Mouse (Mus musculus) liver, embryonic 14.5 days (tissue): ENCODE measurements around the gene Celf5. TPM values are rescaled to one million over a fixed set of nuclear protein-coding genes. Genes with fewer than 3 reads are reported as not detected.

Experiments used
- ATAC-seq: fragments of 200-750 bp; cut with Nextera tagmentation; 2 replicates; pipeline ENCODE4 v1.8.0; 2017; ENCODE audit warnings: moderate number of reproducible peaks, mild to moderate bottlenecking, moderate library complexity; ENCODE audit not compliant: insufficient read depth
- DNase-seq, 3 experiments: peaks; one replicate each; pipeline ENCODE4 v3.0.0-alpha.2; 2012 to 2013; ENCODE audit warnings: low read depth in 3 of 3, low spot score in 3 of 3
- H3K27ac ChIP-seq: fragments of 300-500 bp; sonication (generic); 2 replicates; pipeline ENCODE4 v1.5.1; 2014; ENCODE audit warnings: moderate library complexity, mild to moderate bottlenecking, control low read depth, inconsistent platforms
- H3K27me3 ChIP-seq: fragments of 300-500 bp; sonication (generic); 2 replicates; pipeline ENCODE4 v1.6.1; 2014; ENCODE audit warnings: mild to moderate bottlenecking, low read length, moderate library complexity; ENCODE audit not compliant: control insufficient read depth, insufficient read depth
- H3K36me3 ChIP-seq: fragments of 300-500 bp; sonication (generic); replicated peaks from 2 replicates; pipeline ENCODE4 v1.6.1; 2014; ENCODE audit warnings: low read depth; ENCODE audit not compliant: control insufficient read depth, insufficient read depth
- H3K4me1 ChIP-seq, 2 experiments: fragments of 200-500 bp in 1 of 2; fragments of 300-500 bp in 1 of 2; sonication (generic) in 1 of 2; replicated peaks; 2 replicates each; pipeline ENCODE4 v1.6.1; 2012 to 2014; ENCODE audit warnings: antibody characterized with exemption in 1 of 2, inconsistent platforms in 1 of 2, low read length in 1 of 2; ENCODE audit not compliant: control insufficient read depth in 2 of 2, insufficient read depth in 2 of 2
- H3K4me2 ChIP-seq: fragments of 300-500 bp; sonication (generic); 2 replicates; pipeline ENCODE4 v1.6.1; 2014; ENCODE audit warnings: low read depth, mild to moderate bottlenecking, control low read depth, moderate library complexity
- H3K4me3 ChIP-seq, 2 experiments: fragments of 200-500 bp in 1 of 2; fragments of 300-500 bp in 1 of 2; sonication (generic) in 1 of 2; 2 replicates each; pipeline ENCODE4 v1.5.1; 2012 to 2014; ENCODE audit warnings: low read depth in 2 of 2, low read length in 2 of 2, mild to moderate bottlenecking in 2 of 2, control low read depth in 1 of 2, inconsistent platforms in 1 of 2, moderate library complexity in 1 of 2; ENCODE audit not compliant: insufficient read depth in 1 of 2
- H3K9ac ChIP-seq: fragments of 300-500 bp; sonication (generic); replicated peaks from 2 replicates; pipeline ENCODE4 v1.6.1; 2014; ENCODE audit warnings: mild to moderate bottlenecking, control low read depth, moderate library complexity
- H3K9me3 ChIP-seq: fragments of 300-500 bp; sonication (generic); 2 replicates; pipeline ENCODE4 v1.6.1; 2016; ENCODE audit warnings: low read length, mixed read lengths; ENCODE audit not compliant: control insufficient read depth
- CTCF ChIP-seq: IDR thresholded peaks from 2 replicates; pipeline ENCODE4 v1.5.1; 2016; ENCODE audit warnings: antibody characterized with exemption, low read depth, control low read depth
- EP300 ChIP-seq: IDR thresholded peaks from 2 replicates; pipeline ENCODE4 v1.6.1; 2016; ENCODE audit warnings: antibody characterized with exemption, low read depth
- WGBS: fragments of 180-500 bp; shearing (Covaris S2); extraction: QIAGEN DNeasy Blood & Tissue Kit; methylation state at CpG from one replicate; pipeline ENCODE4 v1.1.7; 2014; ENCODE audit not compliant: insufficient replicate concordance; 5-methylcytosine and 5-hydroxymethylcytosine counted together
- polyA plus RNA-seq, 2 experiments: library from polyadenylated mRNA; depleted of rRNA in 1 of 2; stranded (reverse) in 1 of 2; unstranded in 1 of 2; fragments of >200 nt; fragmentation: Nextera tagmentation in 1 of 2; extraction: Ambion mirVana in 1 of 2; gene quantifications; 2 replicates each; pipeline versions ENCODE4 v1.2.1 to v1.2.3; 2012 to 2014

Celf5 gene
- polyA plus RNA-seq, 2 experiments: 0.02 TPM; not detected in 1

DNA sequence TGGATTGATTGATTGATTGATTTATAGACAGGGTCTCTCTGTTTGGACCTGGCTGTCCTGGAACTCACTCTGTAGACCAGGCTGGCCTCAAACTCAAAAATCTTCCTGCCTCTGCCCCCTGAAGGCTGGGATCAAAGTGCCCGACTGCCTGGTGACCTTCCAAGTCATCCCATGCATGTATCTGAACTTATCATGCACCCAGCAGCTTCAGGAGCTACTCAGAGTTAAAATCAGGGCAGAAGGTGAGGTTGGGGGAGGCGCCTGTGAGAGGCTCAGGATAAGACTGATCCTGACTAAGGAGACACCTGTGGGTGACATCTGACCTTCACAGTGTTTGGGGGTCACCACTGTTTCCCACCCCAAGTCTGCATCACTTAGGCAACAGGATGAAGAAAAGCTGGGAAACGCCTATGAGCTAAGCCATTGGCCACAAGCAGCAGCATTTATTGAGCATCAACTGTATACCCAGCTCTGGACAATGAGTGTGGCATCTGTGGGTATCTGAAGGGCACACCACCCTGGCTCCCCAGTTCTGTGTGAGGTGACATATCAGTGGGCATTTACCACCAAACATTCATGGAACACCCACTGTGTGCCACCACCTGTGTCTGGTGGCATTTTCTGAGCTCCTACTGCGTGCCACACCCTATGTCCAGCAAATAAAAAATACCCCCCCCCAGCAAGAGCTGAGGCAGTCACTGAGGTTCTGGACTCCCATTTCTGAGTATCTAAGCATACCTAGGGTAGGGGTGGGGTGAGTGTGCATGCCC is 58.8 kb downstream of the Celf5 start:
- Histone ChIP-seq H3K36me3 (no peaks in the 10 kb centered on the region), H3K4me1 (0 out of 4 replicates have a peak, but pooled peaks cover 0 to 5% of the 10 kb centered on the region in 2 experiments), H3K4me2 (no peak overlapping the region), H3K4me3 (no peak overlapping the region), H3K27me3 (peaks cover 46% of the 10 kb centered on the region), H3K9ac (no peak overlapping the region), H3K9me3 (no peaks in the 10 kb centered on the region), H3K27ac (no peak overlapping the region)
- no peak for DNase-seq
- no peak for TF ChIP-seq EP300
- no peak for TF ChIP-seq CTCF
- WGBS: 41% methylated on average over 4 of the region's 4 CpGs
- no peak for ATAC-seq

DNA sequence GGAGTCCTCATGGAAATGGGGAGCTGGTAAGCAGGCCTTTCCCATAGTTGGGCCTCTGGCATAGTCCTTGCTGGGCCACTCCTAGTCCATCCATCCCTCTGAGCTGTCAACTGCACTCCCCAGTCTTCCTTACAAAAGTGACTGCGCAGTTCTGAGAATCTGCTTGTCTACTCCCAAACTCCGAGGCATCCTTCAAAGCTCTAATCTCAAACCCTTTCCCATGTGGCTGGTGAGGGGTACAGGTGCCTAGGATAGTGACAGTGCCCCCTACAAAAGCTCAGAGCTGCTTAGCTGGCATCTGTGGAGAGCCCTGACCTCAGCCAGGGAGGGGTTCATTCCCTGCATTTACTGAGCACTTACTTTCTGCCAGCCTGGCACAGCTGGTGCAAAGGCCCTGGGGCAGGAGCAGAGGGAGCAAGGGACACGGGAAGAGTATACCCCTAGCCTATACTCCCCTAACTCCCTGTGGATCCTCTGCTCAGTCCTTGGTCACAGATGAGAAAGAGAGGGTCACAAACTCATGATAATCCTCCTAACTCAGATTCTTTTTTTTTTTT is 59.8 kb downstream of the Celf5 start:
- Histone ChIP-seq H3K4me1 (0 out of 4 replicates have a peak, but pooled peaks cover 0 to 5% of the 10 kb centered on the region in 2 experiments), H3K9ac (no peak overlapping the region), H3K27me3 (peaks cover 37% of the 10 kb centered on the region), H3K9me3 (no peaks in the 10 kb centered on the region), H3K36me3 (no peaks in the 10 kb centered on the region), H3K27ac (no peak overlapping the region), H3K4me2 (no peak overlapping the region), H3K4me3 (no peak overlapping the region)
- DNase-seq (no peak), ATAC-seq (no peak)
- WGBS: 61% methylated on average over 3 of the region's 3 CpGs
- TF ChIP-seq CTCF: no peak
- TF ChIP-seq EP300: no peak

DNA sequence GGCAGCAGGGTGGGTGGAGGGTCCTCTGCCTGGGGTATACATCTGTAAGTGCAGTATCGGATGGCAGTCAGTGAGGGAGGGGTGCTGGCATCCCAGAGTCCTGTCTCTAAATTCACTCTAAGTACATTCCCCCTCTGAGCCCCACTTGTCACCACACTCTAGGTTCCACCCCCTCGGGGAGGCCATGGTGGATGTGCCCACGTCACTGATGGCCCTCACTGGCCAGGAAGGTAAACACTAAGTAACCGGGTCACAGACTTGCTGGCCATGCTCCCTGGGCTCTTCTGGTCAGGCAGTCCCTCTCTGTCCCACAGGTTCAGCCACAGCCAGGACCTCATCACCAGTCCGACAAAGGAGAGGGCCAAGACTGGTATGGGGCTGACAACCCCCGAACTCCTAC is 60.3 kb downstream of the Celf5 start:
- no peaks in the 10 kb centered on the region for H3K9me3 ChIP-seq

DNA sequence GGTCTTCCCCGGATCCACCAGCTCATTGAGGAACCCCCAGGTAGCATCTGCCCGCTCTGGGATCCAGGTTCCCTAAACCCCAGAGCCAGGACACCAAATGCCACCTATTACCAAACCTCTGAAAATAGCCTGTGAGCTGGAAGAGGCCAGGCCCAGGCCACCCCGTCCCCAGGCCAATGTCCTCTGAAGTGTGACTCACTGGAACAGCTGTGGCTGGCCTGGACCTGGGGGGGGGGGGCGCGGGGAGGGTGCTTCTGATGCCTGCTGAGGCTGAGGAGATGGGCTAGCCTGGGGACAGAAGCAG is 60.8 kb downstream of the Celf5 start:
- no peak overlapping the region for H3K27ac ChIP-seq
- H3K9me3 ChIP-seq: no peaks in the 10 kb centered on the region
- ATAC-seq (no peak), DNase-seq (no peak)
- H3K27me3 ChIP-seq: peaks cover 27% of the 10 kb centered on the region
- TF ChIP-seq CTCF (no peak), EP300 (no peak)
- H3K4me3 ChIP-seq: no peak overlapping the region
- WGBS: 50% methylated on average over 5 of the region's 5 CpGs
- H3K36me3 ChIP-seq: no peaks in the 10 kb centered on the region
- no peak overlapping the region for H3K9ac ChIP-seq
- no peak overlapping the region for H3K4me2 ChIP-seq
- H3K4me1 ChIP-seq: 0 out of 4 replicates have a peak, but pooled peaks cover 0 to 5% of the 10 kb centered on the region in 2 experiments

More for the DNA sequence above, 60.3 kb downstream of the Celf5 start:
- no peaks in the 10 kb centered on the region for H3K36me3 ChIP-seq
- no peak for DNase-seq
- no peak overlapping the region for H3K27ac ChIP-seq
- H3K27me3 ChIP-seq: peaks cover 31% of the 10 kb centered on the region
- 0 out of 4 replicates have a peak, but pooled peaks cover 0 to 5% of the 10 kb centered on the region in 2 experiments for H3K4me1 ChIP-seq
- ATAC-seq: no peak
- 61% methylated on average over 6 of the region's 6 CpGs for WGBS
- no peak overlapping the region for H3K4me2 ChIP-seq
- no peak overlapping the region for H3K9ac ChIP-seq
- no peak overlapping the region for H3K4me3 ChIP-seq
- no peak for TF ChIP-seq EP300
- no peak for TF ChIP-seq CTCF

DNA sequence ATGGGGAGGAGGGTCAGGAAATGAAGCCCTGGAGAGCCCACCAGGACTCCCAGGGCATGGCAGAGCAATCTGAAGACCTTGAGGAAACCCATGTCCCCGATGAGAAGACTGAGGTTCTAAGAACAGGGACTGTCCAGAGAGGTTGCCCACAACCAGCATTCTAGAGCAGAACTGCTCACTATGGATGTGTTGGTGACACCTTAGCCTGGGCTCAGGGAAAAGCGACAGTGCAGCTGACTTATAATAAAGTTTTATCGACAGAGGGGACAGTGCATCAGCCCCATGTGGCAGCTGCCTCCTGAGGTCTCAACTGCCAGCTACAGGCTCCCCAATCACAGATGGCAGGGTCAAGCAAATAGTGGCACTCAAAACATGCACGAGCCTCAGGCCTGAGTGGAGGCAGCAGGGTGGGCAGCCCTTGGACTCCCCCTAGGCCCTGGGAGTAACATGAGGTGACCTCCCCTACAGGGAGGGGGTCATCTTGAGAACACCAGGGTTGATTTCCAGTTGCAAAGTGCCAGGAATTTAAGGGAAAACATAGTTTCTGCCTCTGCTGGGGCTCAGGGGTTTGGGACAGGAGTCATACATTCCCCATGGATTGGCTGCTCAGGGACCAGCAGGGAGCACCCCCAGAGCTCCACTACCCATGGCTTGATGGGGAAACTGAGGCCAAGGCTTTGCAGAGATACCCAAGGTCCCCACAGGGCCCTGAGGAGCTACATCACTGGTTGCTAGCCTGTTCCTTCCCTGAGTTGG is 61.3 kb downstream of the Celf5 start:
- 0 out of 4 replicates have a peak, but pooled peaks cover 0 to 5% of the 10 kb centered on the region in 2 experiments for H3K4me1 ChIP-seq
- no peaks in the 10 kb centered on the region for H3K9me3 ChIP-seq
- H3K4me3 ChIP-seq: no peak overlapping the region
- no peak overlapping the region for H3K9ac ChIP-seq
- H3K27ac ChIP-seq: no peak overlapping the region
- no peaks in the 10 kb centered on the region for H3K36me3 ChIP-seq
- WGBS: 63% methylated on average over 4 of the region's 4 CpGs
- H3K4me2 ChIP-seq: no peak overlapping the region
- DNase-seq (no peak), ATAC-seq (no peak)
- TF ChIP-seq CTCF (no peak), EP300 (no peak)
- H3K27me3 ChIP-seq: peaks cover 22% of the 10 kb centered on the region
